Mouse (Mus musculus) kidney, postnatal 25 days (tissue): ENCODE results near the gene Gm7849.
"Not testable (repeated sequence)": the region's sequence is repeated elsewhere in the genome, so short reads cannot be mapped to it uniquely, and the experiment has no call there.

ENCODE experiments used
- DNase-seq, 2 experiments: peaks; one replicate each; pipeline ENCODE4 v3.0.0; 2021; ENCODE audit warnings: mixed read lengths in 2 of 2

Gm7849 gene

DNA sequence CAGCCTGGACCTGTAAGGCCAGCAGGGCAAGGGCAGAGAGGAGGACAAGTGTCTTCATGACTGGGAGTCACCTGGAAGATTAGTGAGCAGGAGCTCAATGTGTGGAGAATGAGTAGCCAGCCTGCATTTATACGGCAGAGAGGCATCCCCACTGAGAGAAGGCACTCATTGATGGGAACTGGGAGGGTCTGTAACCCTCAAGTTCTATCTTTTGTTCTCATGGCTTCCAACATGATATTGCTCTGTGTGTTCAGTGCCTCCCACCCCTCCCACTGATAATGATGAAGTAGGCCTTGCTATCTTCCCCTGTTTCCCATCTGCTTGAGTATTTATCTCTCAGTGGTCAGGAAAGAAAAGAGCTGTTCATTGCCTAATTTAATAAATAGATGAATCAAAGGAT lies at the start of gene Gm7849:
TSS of gene Gm7849 (minus strand) at position 101 of the 400 bp plus-strand sequence.
- DNase-seq: not testable (repeated sequence)

DNA sequence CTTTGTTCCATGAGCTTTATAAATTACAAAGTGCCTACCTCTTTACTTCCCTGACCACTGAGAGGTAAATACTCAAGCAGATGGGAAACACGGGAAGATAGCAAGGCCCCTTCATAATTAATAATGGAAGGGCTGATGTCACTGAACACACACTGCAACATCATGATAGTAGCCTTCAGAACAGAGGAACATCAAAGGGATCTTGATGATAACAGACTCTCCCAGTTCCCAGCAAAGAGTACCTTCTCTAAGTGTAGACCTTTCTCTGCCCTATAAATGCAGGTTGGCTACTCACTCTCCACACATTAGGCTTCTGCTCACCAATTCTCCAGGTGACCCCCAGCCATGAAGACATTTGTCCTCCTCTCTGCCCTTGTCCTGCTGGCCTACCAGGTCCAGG lies 29.2 kb downstream of the Gm7849 start, which contains the start of gene Defa36:
TSS of gene Defa36 (plus strand) at position 301 of the 400 bp plus-strand sequence.
- not testable (repeated sequence) for DNase-seq
